Mouse (Mus musculus): ENCODE data around the gene Pard3b.
A peak's percentile ranks its signal among the peaks of the same experiment; 100 is the strongest.

DNA sequence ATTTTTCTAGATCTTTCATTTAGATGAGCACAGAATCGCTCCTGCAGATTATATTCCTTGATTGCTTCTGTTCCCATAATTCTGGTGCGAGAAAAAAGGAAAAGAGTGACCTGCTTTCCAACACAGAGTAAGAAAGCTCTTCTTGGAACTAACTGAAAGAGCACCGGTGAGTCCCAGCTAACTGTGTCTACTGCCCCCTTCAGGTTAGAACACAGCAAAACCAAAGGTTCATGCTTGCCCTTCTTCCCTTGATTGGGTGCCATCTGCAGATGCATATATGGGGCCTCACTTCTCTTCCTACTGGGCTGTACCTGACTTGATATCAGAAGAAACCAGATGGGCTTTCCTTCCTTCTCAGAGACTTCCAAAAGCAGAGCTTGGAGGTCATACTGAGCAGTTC is 328.5 kb downstream of the Pard3b start:
- peak; percentile 37 for TF ChIP-seq CTCF (conservative IDR thresholded peaks at IDR 0.05; ENCODE audit: insufficient read depth, insufficient read length, low read depth, low read length)
- no peak for TF ChIP-seq POLR2A (IDR thresholded peaks at IDR 0.05; ENCODE audit: low read depth, low read length)

Data from kidney, adult 2 months (tissue).